Mouse (Mus musculus): ENCODE measurements at regions not wholly inside any gene's neighbourhood (a gene's known extent, or its start where the extent isn't known, plus 50 kb on each side); places are given as distances from the start of the nearest gene placed in this dataset.

DNA sequence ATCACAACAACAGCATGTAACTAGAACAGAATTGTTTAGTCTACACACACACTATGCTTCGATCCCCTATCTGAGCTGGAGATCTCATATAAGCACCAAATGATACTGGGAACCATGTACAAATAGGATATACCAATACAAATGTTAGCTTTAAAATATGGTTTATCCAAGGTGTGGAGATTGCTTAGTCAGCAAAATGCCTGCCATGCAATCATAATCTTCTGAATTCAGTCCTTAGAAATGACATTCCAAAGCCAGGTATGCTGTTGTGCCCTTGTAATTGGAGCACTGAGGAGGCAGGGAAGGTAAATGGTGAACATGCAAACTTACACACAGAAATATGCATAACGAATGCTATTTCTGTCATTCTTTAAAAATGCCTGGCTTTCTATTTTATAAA lies 54.0 kb upstream of the Thsd7b start:
- DNase-seq (ENCODE audit: low spot score), result no peak

DNA sequence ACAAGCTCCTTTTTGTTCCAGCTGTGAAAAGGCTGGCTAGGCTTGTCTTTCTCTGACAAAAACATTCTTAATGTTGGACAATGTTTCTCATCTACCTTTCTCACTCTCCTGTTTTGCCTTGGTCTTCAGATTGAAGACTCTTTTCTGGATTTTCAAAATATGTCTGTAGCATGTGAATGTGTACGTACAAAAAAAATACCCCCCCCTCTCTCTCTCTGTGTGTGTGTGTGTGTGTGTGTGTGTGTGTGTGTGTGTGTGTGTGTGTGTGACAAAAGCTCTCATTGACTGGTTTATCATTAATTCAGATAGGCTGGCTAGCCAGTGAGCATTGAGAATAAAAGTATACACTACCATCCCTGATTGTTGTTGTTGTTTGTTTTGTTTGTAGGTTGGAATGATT lies 64.3 kb upstream of the Thsd7b start:
- DNase-seq (ENCODE audit: low spot score), result no peak

DNA sequence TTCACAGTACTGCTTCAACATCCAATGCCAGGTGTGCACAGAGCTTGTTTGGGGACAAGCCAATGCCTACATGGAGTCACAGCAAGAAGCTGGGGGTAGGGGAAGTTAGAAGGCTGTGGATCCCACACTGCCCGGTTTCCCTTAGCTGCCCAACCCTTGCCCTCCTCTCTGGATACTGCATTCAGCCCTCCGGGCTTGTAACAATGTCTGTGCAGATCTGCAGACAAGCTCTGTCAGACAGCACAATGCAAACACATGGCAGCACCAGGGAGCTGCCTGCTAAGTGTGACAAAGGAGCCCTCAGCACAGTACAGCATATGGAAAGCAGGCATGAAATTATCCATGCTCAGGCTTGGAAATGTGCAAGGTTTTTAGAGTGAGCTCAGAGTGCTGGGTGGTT lies 64.7 kb upstream of the Thsd7b start:
- DNase-seq (ENCODE audit: low spot score), result no peak

DNA sequence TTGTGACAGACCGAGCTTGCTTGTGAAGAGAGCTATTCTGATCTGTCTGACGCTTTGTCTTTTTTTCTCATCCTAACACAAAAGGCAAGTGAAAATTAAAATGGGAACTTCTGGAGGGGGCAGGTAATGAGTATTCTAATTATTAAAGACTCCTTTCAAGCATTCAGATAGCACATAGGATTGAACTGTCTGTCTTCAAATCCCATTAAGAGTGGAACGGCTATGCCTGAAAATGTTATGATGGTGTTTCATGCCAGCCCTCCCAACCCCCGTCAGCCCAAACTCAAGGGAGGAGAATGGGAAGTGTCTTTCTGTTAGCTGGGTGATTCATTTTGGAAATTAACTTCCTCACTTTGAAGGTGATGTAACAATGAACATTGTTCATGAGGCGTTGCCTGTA lies 65.4 kb upstream of the Thsd7b start:
- no peak for DNase-seq (ENCODE audit: low spot score)

DNA sequence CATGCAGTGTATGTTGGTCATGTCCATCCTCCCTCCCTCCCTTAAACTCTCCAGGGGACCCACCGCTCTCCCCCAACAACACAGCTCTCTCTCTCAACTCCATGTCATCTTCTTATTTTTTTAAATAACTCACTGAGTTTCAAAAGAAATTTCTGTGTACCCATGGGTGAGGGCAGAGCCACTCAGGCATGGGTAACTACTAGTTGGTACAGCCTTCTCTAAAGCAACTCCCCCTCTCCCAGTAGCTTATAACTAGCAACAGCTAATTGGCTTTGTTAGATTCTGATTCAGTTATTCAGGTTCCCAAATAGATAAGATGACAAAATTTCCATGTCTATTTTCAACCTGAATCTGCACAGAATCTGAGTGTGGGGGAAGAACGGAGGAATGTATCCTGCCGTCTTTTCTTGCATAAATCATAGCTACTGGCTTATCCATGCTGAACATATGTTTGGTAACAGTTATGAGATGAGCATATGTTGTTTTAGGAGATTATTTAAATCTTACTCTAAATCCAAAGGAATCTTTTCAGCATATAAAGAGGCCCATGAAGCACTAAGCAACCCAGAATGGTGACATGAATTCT lies 92.8 kb upstream of the Thsd7b start:
- DNase-seq (ENCODE audit: low spot score), result no peak

DNA sequence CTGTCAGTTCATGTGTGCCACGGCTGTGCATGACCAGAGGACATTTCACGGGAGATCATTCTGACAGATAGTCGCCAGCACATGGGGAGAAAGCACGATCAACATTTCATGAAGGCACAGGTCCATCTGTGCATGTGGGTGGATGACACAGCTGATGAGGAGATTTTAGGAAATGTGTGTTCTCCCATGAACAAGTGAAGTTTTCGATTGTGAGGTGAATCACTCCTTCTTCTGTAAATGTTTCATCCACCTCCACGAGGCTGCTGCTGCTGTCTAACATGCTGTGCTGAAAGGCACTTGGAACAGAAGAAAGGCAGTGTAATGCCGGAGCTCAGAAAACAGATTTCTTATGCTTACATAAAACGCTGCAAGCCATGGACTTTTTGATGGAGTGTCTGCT lies 103.2 kb upstream of the Thsd7b start:
- no peak for DNase-seq (ENCODE audit: low spot score)

DNA sequence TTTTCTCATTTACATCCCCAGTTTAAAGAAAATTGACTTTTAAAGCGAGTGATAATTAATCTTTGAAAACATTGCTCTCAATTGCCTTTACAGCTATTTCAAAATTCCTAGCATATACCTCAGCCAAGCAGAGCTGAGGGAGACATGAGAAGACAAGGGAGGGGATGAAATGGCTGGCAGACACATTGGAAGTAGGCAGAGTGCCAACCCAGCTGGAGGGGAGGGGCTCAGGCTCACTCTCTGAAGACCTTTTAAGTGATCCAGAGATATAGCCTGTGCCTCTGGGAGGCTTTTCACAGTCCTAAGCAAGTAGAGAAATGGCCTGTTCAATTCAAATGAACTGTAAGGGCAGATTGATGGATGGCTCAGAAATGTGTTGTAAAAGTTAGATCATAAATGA lies 122.5 kb upstream of the Thsd7b start:
- DNase-seq (ENCODE audit: low spot score), result no peak

DNA sequence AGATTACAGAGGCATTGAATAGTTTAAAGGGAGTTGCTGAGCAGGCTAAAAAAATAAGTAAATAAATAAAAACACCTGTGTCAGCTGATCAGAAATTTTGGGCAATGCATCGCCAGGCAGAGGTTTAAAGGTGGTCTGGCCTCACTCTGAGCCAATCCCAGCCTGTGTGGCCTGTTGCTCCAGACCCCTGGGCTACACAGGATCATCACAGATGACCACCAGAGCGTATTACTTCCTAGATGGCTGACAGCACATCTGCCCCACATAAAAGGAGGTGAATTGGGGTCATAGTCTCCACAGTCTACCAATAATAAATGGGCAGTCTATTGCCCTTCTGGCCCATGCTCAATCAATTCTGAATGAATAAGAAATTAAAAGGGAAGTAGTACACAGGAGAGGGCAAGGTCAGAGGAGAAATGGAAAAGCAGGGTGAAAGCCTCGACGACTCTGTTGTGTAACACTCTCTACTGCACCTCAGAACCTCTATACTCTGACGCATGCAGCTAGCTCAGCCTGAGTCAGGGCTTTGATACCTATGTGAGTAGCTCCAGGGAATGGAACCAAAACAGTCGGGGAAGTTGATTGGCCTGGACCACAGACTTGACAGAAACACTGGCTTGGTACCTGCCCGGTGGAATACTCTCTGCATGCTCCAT lies 124.2 kb upstream of the Thsd7b start:
- DNase-seq (ENCODE audit: low spot score), result no peak

DNA sequence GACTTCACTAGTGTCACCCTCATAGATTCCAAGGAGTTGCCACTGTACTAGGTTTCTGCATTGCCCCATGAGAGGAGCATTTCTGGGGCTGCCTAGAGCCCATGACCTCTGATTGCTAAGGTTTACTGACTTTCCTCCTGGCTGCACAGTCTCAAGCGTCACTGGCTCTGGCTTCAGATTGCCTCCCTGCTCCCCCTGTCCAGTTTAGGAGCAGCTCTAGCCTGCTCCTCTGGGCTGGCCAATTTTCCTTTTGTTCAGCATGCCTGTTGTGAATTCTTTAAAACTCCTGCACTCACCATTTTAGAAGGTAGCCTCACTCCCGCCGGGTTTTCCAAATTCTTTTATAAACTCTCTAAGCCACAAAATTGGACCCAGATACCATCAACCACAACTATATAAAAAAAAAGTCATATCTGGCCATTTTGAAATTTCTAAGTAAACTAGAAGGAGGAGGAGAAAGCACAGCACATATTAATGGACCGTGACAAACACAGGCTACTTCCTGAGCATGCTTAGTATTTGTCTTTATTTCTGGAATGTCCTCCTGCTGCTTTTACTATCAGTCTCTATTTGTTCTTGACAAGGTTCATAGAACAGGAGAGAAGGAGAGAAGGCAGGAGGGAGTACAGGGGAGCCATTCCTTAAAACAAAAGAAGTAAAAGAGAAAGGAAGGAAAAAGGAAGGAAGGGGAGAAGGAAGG lies 126.6 kb upstream of the Thsd7b start:
- no peak for DNase-seq (ENCODE audit: low spot score)

DNA sequence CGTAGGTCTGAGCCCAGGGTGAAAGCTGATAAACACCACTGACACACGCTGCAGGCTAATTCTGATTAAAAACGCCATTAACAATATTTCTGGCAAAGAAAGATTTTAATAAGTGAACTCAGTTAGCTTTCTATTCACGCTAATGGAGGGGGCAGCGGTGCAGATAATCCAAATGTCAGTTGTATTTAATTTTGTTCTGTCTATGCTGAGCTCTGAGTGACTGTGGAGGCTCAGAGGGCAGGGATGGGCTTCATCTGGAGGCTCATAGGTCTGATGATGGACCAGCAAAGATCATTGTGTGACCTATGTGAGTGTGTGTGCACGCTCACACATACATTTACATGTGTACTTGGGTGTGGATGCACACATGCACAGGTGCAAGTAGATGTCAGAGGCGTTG lies 134.3 kb upstream of the Thsd7b start:
- DNase-seq (ENCODE audit: low spot score), result no peak

DNA sequence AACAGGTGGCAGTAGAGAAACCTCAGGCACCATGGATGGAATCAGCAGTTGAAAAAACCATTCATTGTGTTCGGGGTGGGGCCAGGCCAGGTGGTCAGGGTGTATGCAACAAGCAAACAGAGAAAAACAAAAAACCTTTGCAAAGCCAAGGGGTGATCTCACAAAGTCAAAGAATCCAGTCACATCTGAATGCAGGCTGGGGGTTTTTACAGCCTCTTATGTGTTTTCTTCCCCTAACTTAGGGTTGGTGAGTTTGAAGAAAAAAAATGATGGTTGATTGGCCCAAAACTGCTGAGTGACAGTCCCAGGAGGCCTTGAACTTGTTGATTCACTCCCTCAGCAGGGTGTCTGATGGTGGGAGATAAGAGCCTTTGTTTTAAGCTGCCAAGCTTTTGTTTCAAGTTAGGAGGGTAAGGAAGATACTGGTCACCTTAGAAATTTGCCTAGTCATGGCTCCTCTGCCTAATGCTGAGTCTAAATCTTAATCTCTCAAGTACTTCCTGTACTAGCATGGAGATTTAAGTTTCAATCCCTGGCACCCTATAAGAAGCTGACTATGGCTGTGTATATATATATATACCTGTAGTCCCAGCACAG lies 166.0 kb upstream of the Thsd7b start:
- DNase-seq (ENCODE audit: low spot score), result no peak

DNA sequence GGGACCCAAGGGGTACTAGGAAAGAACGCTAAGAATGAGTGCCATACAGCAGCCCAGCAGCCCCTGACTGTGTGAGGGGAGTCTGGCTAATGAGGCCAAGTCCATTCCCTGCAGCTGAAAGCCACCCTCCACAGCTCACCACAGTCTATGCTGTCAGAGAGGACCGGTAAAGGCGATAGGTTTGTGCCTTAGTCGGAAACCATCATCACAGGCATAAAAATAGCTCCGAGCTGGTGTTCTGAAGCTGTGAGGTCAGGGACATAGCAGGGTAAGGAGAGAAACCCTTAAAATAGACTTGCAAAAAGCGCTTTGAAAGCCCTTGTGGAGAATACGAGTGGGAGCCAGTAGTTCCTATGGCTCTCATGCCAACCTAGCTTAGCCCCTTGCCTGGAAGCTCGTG lies 172.1 kb upstream of the Thsd7b start:
- DNase-seq (ENCODE audit: low spot score), result no peak

DNA sequence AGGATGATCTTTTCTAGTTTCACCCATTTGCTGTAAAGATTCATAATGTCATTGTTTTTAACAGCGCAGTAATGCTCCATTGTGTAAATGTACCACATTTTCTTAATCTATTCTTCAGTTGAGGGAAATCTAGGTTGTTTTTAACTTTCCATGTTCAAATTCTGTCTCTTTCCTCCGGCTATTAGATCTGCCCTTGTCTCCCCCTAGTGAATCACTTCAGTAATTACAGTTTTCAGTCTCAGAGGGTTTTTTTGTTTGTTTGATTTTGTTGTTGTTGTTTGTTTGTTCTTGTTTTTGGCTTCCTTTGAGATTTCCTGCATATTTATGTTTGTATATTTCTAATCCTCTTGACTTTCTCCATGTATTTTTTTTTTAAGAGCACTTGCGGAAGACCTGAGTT lies 194.8 kb upstream of the Thsd7b start:
- DNase-seq (ENCODE audit: low spot score), result no peak

DNA sequence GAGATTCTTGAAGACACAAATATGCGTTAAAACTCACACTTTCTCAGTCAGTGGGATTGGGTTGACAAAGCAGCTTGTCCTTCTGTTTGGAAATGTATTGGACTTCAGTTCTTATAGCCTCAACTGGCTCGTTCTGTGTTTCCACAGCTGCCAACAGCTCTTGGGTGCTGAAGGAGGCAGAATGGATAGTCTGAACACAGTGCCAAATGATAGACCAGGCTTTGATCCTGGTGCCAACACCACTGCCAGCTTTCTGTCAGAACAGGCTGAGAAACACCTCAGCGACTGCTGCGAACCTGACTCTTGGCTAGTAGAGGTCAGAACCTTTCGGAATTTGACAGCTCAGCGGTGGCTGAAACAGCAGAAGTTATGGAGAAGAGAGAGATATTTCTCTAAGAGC lies 215.9 kb upstream of the Thsd7b start:
- no peak for DNase-seq (ENCODE audit: low spot score)

DNA sequence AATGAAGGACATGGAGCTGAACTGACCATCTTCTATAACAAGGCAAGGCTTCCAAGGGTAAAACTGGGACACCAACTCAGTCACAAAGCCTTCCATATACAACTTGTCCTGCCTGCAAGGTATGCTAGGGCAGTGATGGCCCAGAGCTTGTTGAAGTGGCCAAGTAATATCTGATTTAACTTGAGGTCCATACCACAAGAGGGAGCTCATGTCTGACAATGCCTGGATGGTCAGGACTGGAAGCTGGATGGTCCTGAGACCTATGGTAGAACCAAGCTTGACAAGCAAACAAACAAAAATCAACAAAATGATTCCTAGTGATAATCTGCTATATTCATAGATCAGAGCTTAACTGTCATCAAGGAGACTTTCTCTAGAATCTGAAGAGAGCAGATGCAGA lies 217.8 kb upstream of the Thsd7b start:
- no peak for DNase-seq (ENCODE audit: low spot score)

DNA sequence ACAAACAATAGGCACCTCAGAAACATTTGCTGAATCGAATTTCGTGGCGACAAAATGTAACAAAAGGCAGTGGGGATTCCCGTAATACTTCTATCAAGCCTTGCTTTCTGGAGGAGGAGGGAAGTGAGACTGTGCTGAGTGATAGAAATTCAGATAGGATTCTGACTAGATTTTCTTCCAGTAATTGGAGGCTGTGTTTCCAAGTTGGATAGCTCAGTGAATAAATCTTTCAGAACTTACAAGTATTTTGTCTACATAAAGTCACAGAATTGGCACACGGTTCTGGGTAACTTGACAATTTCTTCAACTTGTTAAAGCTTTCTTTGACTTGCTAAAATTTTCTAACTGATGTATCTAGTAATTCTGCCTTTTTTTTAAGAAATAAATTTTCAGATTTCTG lies 239.4 kb upstream of the Thsd7b start:
- DNase-seq (ENCODE audit: low spot score), result no peak

DNA sequence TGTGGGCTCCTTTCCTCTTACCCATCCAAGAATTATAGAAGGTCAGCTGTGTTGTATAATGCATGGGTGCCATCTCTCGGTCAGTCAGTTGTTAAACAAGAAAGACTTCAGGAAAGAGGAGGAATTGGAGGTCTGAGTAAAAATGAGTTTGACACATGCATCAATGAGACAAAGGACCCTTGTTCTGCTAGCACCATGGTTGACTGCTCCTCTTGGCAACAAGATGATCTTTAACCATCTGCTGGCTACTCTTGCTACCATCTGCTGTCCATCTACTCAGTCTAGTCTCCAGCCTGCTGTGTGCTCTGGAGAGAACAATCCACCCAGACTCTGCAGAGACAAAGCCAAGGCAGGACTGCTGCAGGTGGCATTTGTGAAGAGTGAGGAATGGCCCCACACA lies 267.2 kb upstream of the Thsd7b start:
- DNase-seq (ENCODE audit: low spot score), result no peak

DNA sequence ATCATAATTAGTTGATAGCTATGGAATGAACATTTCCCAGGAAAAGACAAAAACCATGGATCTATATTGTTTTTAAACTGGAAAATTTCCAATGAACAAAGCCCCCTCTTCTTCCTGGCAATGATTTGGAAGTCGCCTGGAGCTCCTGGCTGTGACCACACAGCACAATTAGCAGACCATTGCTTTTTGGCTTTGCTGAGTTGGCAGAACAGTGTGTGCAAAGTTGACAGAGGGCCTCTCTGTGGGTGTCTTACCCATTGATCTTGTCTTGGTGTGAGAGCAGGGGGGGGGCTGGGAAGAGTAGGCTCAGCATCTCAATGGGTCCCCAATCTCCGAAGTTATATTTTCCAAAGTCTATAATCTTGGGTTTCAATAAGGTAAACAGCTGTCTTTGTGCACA lies 270.8 kb upstream of the Thsd7b start:
- no peak for DNase-seq (ENCODE audit: low spot score)

DNA sequence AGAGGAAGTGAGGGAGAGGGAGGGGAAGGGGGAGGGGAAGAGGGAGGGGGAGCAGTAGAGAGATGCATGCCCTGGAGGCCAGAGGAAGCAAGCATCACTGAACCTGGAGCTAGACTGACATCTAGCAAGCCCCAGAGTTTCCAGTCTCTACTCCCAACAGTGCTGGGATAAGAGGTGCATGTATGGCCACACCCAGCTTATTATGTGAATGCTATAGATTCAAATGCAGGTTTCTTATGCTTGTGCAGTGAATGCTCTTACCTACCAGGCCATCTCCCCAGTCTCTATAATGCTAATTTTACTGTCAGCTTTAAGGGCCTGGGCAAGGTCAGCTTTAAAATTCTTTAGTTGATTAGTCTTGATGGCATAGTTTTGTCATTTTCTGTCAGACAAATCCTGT lies 271.3 kb upstream of the Thsd7b start:
- DNase-seq (ENCODE audit: low spot score), result no peak

DNA sequence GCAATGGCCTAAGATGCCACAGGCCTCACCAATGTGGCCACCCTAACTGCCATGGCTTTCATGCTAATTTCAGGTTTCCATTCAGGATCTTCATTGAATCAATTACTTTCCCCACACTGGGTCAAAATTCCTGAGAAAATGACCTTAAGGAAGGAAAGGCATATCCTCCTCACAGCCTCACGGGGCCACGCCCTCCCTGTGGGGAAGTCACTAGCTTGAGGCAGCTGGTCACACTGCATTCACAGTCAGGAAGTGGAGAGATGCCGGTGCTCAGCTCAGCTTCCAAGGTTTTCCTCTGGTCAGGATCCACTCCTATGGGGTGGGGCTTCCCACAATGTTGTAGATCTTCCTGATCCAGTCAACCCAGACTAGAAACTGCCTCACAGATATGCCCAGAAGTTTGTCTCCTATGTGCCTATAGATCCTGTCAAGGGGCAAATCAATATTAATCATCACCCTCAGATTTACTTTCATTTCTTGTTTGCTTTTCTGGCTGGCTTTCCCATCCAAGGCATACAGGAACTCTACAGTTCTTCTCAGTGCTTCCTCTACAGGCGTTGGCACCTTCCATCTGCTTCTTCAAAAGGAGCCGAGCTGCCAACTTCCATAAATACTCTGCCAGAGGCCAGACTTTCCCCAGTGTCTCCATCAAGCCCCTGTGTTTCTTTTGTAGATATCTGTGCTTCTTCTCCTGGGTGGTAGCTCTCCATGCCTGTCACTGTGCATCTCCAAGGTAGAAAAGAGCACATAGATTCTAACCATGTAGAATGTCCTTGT lies 273.2 kb upstream of the Thsd7b start:
- no peak for DNase-seq (ENCODE audit: low spot score)

DNA sequence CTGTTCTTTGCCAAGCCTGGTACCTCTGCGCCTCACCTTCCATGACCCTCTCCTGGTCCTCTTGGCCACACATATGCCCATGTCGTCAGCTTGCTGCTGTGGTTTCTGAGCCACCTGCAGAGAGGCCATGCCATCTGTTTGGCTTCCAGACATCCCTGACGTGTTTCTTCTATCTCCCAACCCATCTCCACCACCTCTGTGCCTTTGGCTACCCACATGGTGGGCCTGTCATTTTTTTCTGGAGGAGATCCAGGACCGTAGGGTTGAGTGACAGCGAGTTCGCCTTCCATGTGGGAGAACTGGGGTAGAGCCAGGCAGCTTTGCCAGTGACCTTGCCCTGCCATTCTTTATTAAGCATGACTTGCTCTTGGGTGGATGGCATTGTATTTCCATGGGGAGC lies 278.4 kb upstream of the Thsd7b start:
- no peak for DNase-seq (ENCODE audit: low spot score)

DNA sequence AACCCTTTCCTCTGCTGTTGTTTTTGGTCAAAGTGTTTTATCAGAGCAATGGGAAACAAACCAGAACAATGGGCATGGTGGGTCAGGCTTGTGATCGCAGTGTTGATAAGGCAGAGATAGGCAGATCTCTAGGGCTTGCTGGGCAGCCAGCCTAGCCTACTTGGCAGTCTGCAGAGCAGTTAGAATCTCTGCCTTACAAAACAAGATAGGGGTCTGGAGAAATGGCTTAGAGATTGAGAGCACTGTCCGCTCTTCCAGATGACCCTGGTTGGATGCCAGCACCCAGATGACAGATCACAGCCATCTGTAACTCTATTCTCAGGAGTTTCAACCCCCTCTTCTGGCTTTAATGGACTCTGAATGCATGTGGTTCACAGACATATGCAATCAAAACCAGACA lies 289.7 kb upstream of the Thsd7b start:
- DNase-seq (ENCODE audit: low spot score), result no peak

DNA sequence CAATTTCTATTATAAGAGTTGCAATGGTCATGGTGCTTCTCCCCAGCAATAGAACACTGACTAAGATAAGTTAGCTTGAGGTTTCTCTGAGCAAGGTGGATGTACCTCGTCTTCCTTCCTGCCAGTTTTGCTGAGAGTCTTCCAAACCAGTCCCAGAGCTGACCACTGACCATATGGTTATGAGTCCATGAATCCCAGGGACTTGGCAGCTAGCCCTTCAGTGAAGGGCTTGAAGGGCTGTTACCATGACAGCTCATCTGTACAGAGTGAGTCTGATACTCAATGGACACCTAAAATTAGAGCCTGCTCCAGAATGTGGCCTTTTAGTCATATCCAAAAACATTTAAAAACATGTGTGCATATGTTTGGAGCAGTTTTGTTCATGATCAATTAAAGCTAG lies 297.5 kb upstream of the Thsd7b start:
- no peak for DNase-seq (ENCODE audit: low spot score)
